Mouse (Mus musculus) liver, embryonic 14.5 days (tissue): ENCODE measurements around the gene Gjd3. TPM values are rescaled to one million over a fixed set of nuclear protein-coding genes. Genes with fewer than 3 reads are reported as not detected.

Experiments
- ATAC-seq: fragments of 200-750 bp; cut with Nextera tagmentation; 2 replicates; pipeline ENCODE4 v1.8.0; 2017; ENCODE audit warnings: moderate number of reproducible peaks, mild to moderate bottlenecking, moderate library complexity; ENCODE audit not compliant: insufficient read depth
- DNase-seq, 3 experiments: peaks; one replicate each; pipeline ENCODE4 v3.0.0-alpha.2; 2012 to 2013; ENCODE audit warnings: low read depth in 3 of 3, low spot score in 3 of 3
- H3K27ac ChIP-seq: fragments of 300-500 bp; sonication (generic); 2 replicates; pipeline ENCODE4 v1.5.1; 2014; ENCODE audit warnings: moderate library complexity, mild to moderate bottlenecking, control low read depth, inconsistent platforms
- H3K27me3 ChIP-seq: fragments of 300-500 bp; sonication (generic); 2 replicates; pipeline ENCODE4 v1.6.1; 2014; ENCODE audit warnings: mild to moderate bottlenecking, low read length, moderate library complexity; ENCODE audit not compliant: control insufficient read depth, insufficient read depth
- H3K36me3 ChIP-seq: fragments of 300-500 bp; sonication (generic); replicated peaks from 2 replicates; pipeline ENCODE4 v1.6.1; 2014; ENCODE audit warnings: low read depth; ENCODE audit not compliant: control insufficient read depth, insufficient read depth
- H3K4me1 ChIP-seq, 2 experiments: fragments of 200-500 bp in 1 of 2; fragments of 300-500 bp in 1 of 2; sonication (generic) in 1 of 2; replicated peaks; 2 replicates each; pipeline ENCODE4 v1.6.1; 2012 to 2014; ENCODE audit warnings: antibody characterized with exemption in 1 of 2, inconsistent platforms in 1 of 2, low read length in 1 of 2; ENCODE audit not compliant: control insufficient read depth in 2 of 2, insufficient read depth in 2 of 2
- H3K4me2 ChIP-seq: fragments of 300-500 bp; sonication (generic); 2 replicates; pipeline ENCODE4 v1.6.1; 2014; ENCODE audit warnings: low read depth, mild to moderate bottlenecking, control low read depth, moderate library complexity
- H3K4me3 ChIP-seq, 2 experiments: fragments of 200-500 bp in 1 of 2; fragments of 300-500 bp in 1 of 2; sonication (generic) in 1 of 2; 2 replicates each; pipeline ENCODE4 v1.5.1; 2012 to 2014; ENCODE audit warnings: low read depth in 2 of 2, low read length in 2 of 2, mild to moderate bottlenecking in 2 of 2, control low read depth in 1 of 2, inconsistent platforms in 1 of 2, moderate library complexity in 1 of 2; ENCODE audit not compliant: insufficient read depth in 1 of 2
- H3K9ac ChIP-seq: fragments of 300-500 bp; sonication (generic); replicated peaks from 2 replicates; pipeline ENCODE4 v1.6.1; 2014; ENCODE audit warnings: mild to moderate bottlenecking, control low read depth, moderate library complexity
- H3K9me3 ChIP-seq: fragments of 300-500 bp; sonication (generic); 2 replicates; pipeline ENCODE4 v1.6.1; 2016; ENCODE audit warnings: low read length, mixed read lengths; ENCODE audit not compliant: control insufficient read depth
- CTCF ChIP-seq: IDR thresholded peaks from 2 replicates; pipeline ENCODE4 v1.5.1; 2016; ENCODE audit warnings: antibody characterized with exemption, low read depth, control low read depth
- EP300 ChIP-seq: IDR thresholded peaks from 2 replicates; pipeline ENCODE4 v1.6.1; 2016; ENCODE audit warnings: antibody characterized with exemption, low read depth
- WGBS: fragments of 180-500 bp; shearing (Covaris S2); extraction: QIAGEN DNeasy Blood & Tissue Kit; methylation state at CpG from one replicate; pipeline ENCODE4 v1.1.7; 2014; ENCODE audit not compliant: insufficient replicate concordance; 5-methylcytosine and 5-hydroxymethylcytosine counted together
- polyA plus RNA-seq, 2 experiments: library from polyadenylated mRNA; depleted of rRNA in 1 of 2; stranded (reverse) in 1 of 2; unstranded in 1 of 2; fragments of >200 nt; fragmentation: Nextera tagmentation in 1 of 2; extraction: Ambion mirVana in 1 of 2; gene quantifications; 2 replicates each; pipeline versions ENCODE4 v1.2.1 to v1.2.3; 2012 to 2014

Gene Gjd3
- polyA plus RNA-seq, 2 experiments, result not detected

DNA sequence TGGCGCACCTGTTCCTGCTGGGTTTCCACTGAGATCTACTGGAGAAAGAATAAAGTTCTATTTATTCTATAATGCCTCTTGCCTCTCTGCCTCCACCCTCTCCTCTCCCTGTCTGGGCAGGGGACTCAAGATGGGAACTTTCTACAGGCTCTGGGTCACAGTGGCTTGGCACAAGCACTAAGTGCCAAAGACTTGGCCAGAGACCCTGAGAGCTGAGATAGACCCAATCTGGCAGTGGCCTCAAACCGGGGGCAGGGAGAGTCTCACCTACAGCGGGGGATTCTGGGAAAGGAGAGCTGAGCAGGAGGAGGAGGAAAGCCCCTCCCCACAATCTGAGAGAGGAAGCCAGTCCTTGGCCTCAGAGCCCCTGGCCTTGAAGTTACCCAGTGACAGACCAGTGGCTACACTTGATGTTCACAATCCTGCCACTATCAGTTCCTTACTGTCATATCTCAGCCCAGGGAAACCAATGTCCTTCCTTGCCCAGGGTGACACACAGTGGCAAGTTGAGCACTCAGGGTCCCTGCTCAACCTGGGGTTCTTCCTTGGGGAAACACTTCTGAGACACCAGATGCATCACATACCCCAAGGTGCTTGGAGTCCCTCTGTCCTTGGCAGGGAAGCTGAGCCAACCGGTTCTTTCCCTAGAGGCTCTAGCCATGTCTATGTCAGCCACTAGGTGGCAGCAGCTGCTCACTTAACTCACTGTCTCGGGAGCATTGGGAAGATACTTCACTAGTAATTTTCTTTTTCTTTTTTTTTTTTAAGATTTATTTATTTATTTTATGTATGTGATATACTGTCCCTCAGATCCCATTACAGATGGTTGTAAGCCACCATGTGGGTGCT lies 7.7 kb downstream of the Gjd3 start:
- TF ChIP-seq CTCF, result peak; percentile 92
- TF ChIP-seq EP300, result no peak
- Histone ChIP-seq H3K27ac (no peak overlapping the region), H3K9me3 (no peaks in the 10 kb centered on the region), H3K9ac (no peak overlapping the region), H3K36me3 (peaks cover 2% of the 10 kb centered on the region; the same call in 1 of the 2 replicates), H3K27me3 (no peaks in the 10 kb centered on the region), H3K4me3 (no peak overlapping the region), H3K4me1 (no peaks in the 10 kb centered on the region), H3K4me2 (no peak overlapping the region)
- 43% methylated on average over 5 of the region's 5 CpGs for WGBS
- DNase-seq (peak in 2 of 3 experiments; percentile 45 to 53), ATAC-seq (no peak)

DNA sequence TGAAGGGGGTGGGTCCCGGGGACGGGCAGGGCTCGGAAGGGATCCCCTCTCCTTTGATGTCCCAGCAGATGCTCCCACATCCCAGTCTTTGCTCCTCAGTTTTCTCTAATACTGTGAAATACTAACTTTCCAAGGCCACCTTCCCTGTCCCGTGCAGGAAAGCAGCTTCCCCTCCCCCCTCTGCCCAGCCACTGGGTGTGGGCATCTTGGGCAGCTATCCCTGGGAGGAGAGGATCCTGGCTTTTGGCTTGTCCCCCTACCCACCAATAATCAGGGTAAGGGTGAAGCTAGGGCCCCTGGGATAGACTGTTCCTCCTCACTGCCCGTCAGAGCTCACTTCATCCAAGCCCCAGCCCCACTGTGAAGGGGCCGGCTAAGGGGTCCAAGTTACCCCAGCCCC lies 8.6 kb downstream of the Gjd3 start:
- H3K27ac ChIP-seq, result no peak overlapping the region
- no peak for DNase-seq
- H3K27me3 ChIP-seq, result no peaks in the 10 kb centered on the region; the same call in 1 of the 2 replicates

GRCm38 (mm10) chr11:98973584-98973983 lies 9.2 kb downstream of the Gjd3 start:
- Histone ChIP-seq H3K9me3 (no peaks in the 10 kb centered on the region), H3K36me3 (peaks cover 2% of the 10 kb centered on the region; the same call in 1 of the 2 replicates), H3K9ac (no peak overlapping the region), H3K4me2 (no peak overlapping the region), H3K27me3 (peaks cover 2% of the 10 kb centered on the region; the same call in 1 of the 2 replicates), H3K4me3 (no peak overlapping the region), H3K27ac (no peak overlapping the region), H3K4me1 (no peaks in the 10 kb centered on the region)
- WGBS, result 82% methylated on average over 14 of the region's 14 CpGs
- no peak for DNase-seq
- no peak for TF ChIP-seq EP300
- TF ChIP-seq CTCF, result no peak
- no peak for ATAC-seq

More for the DNA sequence above, 8.6 kb downstream of the Gjd3 start:
- 65% methylated on average over 6 of the region's 6 CpGs for WGBS
- H3K4me2 ChIP-seq, result no peak overlapping the region
- no peak for TF ChIP-seq CTCF
- TF ChIP-seq EP300, result no peak
- no peak overlapping the region for H3K9ac ChIP-seq
- no peak overlapping the region for H3K4me3 ChIP-seq
- H3K4me1 ChIP-seq, result no peaks in the 10 kb centered on the region
- H3K36me3 ChIP-seq, result peaks cover 2% of the 10 kb centered on the region; the same call in 1 of the 2 replicates
- H3K9me3 ChIP-seq, result no peaks in the 10 kb centered on the region
- ATAC-seq, result no peak

- Histone ChIP-seq H3K36me3 (peaks cover 2% of the 10 kb centered on the region; the same call in 1 of the 2 replicates), H3K9me3 (no peaks in the 10 kb centered on the region), H3K9ac (no peak overlapping the region), H3K4me2 (no peak overlapping the region), H3K4me3 (no peak overlapping the region), H3K27ac (no peak overlapping the region), H3K4me1 (no peaks in the 10 kb centered on the region), H3K27me3 (peaks cover 4% of the 10 kb centered on the region; the same call in 1 of the 2 replicates)
- WGBS, result 70% methylated on average over 9 of the region's 9 CpGs
- TF ChIP-seq CTCF, result no peak
- no peak for TF ChIP-seq EP300
- DNase-seq (no peak), ATAC-seq (0 out of 2 replicates have a peak, but pooled peaks have one; percentile 14)
Observed at GRCm38 (mm10) chr11:98972801-98973360, 9.9 kb downstream of the Gjd3 start.

- WGBS, result 46% methylated on average over 9 of the region's 9 CpGs
- Histone ChIP-seq H3K27me3 (peaks cover 4% of the 10 kb centered on the region; the same call in 1 of the 2 replicates), H3K4me2 (no peak overlapping the region), H3K27ac (no peak overlapping the region), H3K9ac (no peak overlapping the region), H3K4me3 (no peak overlapping the region), H3K4me1 (no peaks in the 10 kb centered on the region), H3K9me3 (no peaks in the 10 kb centered on the region), H3K36me3 (peaks cover 2% of the 10 kb centered on the region; the same call in 1 of the 2 replicates)
- TF ChIP-seq CTCF, result peak; percentile 95
- no peak for TF ChIP-seq EP300
- ATAC-seq (peak; percentile 40; the same call in 1 of the 2 replicates), DNase-seq (no peak)
Observed at GRCm38 (mm10) chr11:98972215-98972614, 10.6 kb downstream of the Gjd3 start.
